Mouse (Mus musculus): Measurements from ENCODE around the gene Adap2. TPM values are rescaled to one million over a fixed set of nuclear protein-coding genes. Genes with fewer than 3 reads are reported as not detected.

The Adap2 gene
- polyA plus RNA-seq, 1 experiment from 2014 or later, result 2.7 TPM

DNA sequence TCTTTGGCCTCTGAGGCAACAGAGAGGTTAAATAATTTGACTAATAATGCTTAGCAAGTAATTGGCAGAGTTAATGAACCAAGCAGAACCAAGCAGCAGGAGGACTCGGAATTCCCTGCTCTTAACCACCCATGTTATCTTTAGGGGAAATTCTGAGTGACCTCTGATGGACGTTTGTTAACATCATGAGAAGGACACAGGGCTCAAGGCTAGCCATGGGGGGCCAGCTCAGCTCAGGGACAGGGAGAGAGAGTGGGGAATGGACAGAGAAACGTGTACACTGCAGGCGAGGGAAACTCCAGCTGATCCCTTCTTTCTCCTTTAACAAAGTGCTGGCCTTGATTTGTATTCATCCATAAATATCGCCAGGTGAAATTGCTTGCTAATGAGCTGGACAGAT, 51.0 kb downstream of the Adap2 start:
- H3K27me3 ChIP-seq, result no peaks in the 10 kb centered on the region
- no peak overlapping the region for H3K4me2 ChIP-seq (replicated peaks)
- peaks cover 2% of the 10 kb centered on the region for H3K4me1 ChIP-seq
- H3K27ac ChIP-seq (replicated peaks), result no peak overlapping the region
- H3K9ac ChIP-seq (replicated peaks), result no peak overlapping the region
- 60% methylated on average over 5 of the region's 5 CpGs for WGBS
- no peaks in the 10 kb centered on the region for H3K36me3 ChIP-seq
- no peaks in the 10 kb centered on the region for H3K9me3 ChIP-seq
- ATAC-seq (ENCODE audit: low FRiP score, low read depth), result no peak
- no peak overlapping the region for H3K4me3 ChIP-seq

DNA sequence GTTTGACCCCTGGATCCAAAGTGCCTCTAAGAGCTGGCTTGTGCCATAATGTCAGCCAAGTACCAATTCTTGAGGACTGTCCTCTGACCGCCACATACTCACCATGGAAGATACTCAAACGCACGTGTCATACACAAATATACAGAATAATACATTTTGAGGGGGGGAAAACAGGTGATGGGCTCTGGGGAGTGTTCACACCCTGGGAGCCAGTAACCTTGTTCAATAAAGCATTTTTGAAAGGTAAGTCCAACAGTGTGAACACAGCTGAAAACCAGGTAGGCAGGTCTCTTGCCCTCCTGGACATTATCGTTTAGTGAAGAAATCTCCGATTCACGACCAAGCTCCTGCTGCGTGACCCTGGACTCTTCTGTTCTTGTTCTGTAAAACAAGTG, 54.6 kb downstream of the Adap2 start:
- Histone ChIP-seq H3K27me3 (no peaks in the 10 kb centered on the region), H3K4me2 (replicated peaks) (no peak overlapping the region), H3K4me1 (peaks cover 9% of the 10 kb centered on the region), H3K9me3 (no peaks in the 10 kb centered on the region), H3K4me3 (peak overlapping the region; percentile 95), H3K36me3 (no peaks in the 10 kb centered on the region), H3K27ac (replicated peaks) (peak overlapping the region; percentile 96; the same call in 1 of the 2 replicates), H3K9ac (replicated peaks) (no peak overlapping the region)
- WGBS, result 36% methylated on average over 7 of the region's 7 CpGs
- peak; percentile 59 for ATAC-seq (ENCODE audit: low FRiP score, low read depth)

- no peaks in the 10 kb centered on the region for H3K27me3 ChIP-seq
- peaks cover 5% of the 10 kb centered on the region; the same call in 1 of the 2 replicates for H3K36me3 ChIP-seq
- under 1% methylated on average over 78 of the region's 78 CpGs for WGBS
- H3K27ac ChIP-seq (replicated peaks), result peak within 1 kb of the TSS; percentile 96
- peaks cover 9% of the 10 kb centered on the region for H3K4me1 ChIP-seq
- H3K4me3 ChIP-seq, result peak within 1 kb of the TSS; percentile 95
- peak within 1 kb of the TSS; percentile 91 for H3K9ac ChIP-seq (replicated peaks)
- H3K9me3 ChIP-seq, result no peaks in the 10 kb centered on the region
- peak within 1 kb of the TSS; percentile 65 for H3K4me2 ChIP-seq (replicated peaks)
- peak; percentile 93 for ATAC-seq (ENCODE audit: low FRiP score, low read depth)
Observed at GRCm38 (mm10) chr11:80208860-80209800, 55.2 kb downstream of the Adap2 start, which contains the start of gene Rhot1. TSS of gene Rhot1 (plus strand) at chr11:80209019.

- no peak for ATAC-seq (ENCODE audit: low FRiP score, low read depth)
- Histone ChIP-seq H3K27me3 (no peaks in the 10 kb centered on the region), H3K4me2 (replicated peaks) (peak overlapping the region; percentile 65), H3K9me3 (no peaks in the 10 kb centered on the region), H3K4me3 (peak overlapping the region; percentile 95), H3K27ac (replicated peaks) (no peak overlapping the region), H3K4me1 (peaks cover 9% of the 10 kb centered on the region), H3K9ac (replicated peaks) (peak overlapping the region; percentile 34), H3K36me3 (peaks cover 12% of the 10 kb centered on the region)
- WGBS, result 55% methylated on average over 6 of the region's 6 CpGs
Observed at GRCm38 (mm10) chr11:80210321-80210720, 56.4 kb downstream of the Adap2 start.

GRCm38 (mm10) chr11:80212282-80212681, 58.4 kb downstream of the Adap2 start:
- WGBS, result 89% methylated on average over 2 of the region's 2 CpGs
- Histone ChIP-seq H3K4me2 (replicated peaks) (no peak overlapping the region), H3K36me3 (peaks cover 12% of the 10 kb centered on the region), H3K27me3 (no peaks in the 10 kb centered on the region), H3K4me1 (peaks cover 9% of the 10 kb centered on the region), H3K9me3 (no peaks in the 10 kb centered on the region), H3K9ac (replicated peaks) (no peak overlapping the region), H3K4me3 (no peak overlapping the region), H3K27ac (replicated peaks) (no peak overlapping the region)
- ATAC-seq (ENCODE audit: low FRiP score, low read depth), result no peak

GRCm38 (mm10) chr11:80215291-80215690, 61.4 kb downstream of the Adap2 start:
- Histone ChIP-seq H3K27me3 (no peaks in the 10 kb centered on the region), H3K9me3 (no peaks in the 10 kb centered on the region), H3K9ac (replicated peaks) (no peak overlapping the region), H3K36me3 (peaks cover 13% of the 10 kb centered on the region), H3K4me1 (peaks cover 4% of the 10 kb centered on the region), H3K4me2 (replicated peaks) (no peak overlapping the region), H3K27ac (replicated peaks) (no peak overlapping the region), H3K4me3 (no peak overlapping the region)
- ATAC-seq (ENCODE audit: low FRiP score, low read depth), result no peak
- 93% methylated on average over 3 of the region's 3 CpGs for WGBS

DNA sequence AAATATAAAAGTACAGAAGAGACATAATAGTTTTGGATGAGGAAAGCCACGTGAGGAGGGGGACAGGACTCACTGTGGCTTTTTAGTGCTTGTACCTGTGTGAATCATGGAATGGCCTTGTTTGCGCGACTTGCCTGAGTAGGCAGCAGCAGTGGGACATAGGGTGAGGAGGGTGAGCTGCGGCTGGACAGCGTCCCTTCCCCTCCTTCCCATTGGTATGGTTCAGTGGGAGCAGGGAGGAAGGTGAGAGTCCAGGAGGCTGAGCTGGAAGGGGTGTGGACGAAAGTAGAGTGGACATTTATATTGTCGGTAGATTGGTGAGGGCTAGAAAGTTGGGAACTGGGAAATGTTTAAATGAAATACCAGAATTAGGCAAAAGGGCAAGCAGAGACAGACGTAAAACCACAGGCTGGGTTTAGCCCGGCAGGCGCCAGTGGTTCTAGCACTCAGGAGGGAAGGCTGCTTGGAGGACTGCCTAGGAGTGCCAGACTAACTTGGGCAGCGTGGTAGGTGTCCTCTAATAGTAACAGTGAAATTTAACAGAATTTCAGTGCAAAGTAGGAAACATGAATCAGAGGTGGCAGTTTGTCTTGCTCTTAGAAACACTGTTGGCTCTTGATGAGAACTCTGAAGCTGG, 64.9 kb downstream of the Adap2 start:
- H3K27ac ChIP-seq (replicated peaks), result no peak overlapping the region
- no peak overlapping the region for H3K9ac ChIP-seq (replicated peaks)
- H3K27me3 ChIP-seq, result no peaks in the 10 kb centered on the region
- no peak for ATAC-seq (ENCODE audit: low FRiP score, low read depth)
- no peaks in the 10 kb centered on the region for H3K9me3 ChIP-seq
- H3K4me2 ChIP-seq (replicated peaks), result no peak overlapping the region
- WGBS, result 92% methylated on average over 11 of the region's 11 CpGs
- peaks cover 30% of the 10 kb centered on the region for H3K36me3 ChIP-seq
- H3K4me3 ChIP-seq, result no peak overlapping the region
- H3K4me1 ChIP-seq, result no peaks in the 10 kb centered on the region

Other genes with a start within 250 kb of the Adap2 start
- gene Utp6, start 191.7 kb upstream of the Adap2 start, polyA plus RNA-seq (2016; fragmentation: Nextera tagmentation; extraction: Ambion mirVana), result 60.2 and 66.8 TPM in 2 replicates
- gene Suz12, start 161.0 kb upstream of the Adap2 start, polyA plus RNA-seq (2016; fragmentation: Nextera tagmentation; extraction: Ambion mirVana), result 33.0 and 34.3 TPM in 2 replicates
- gene Crlf3, start 73.1 kb upstream of the Adap2 start, polyA plus RNA-seq (2016; fragmentation: Nextera tagmentation; extraction: Ambion mirVana), result 22.6 and 24.6 TPM in 2 replicates
- gene Atad5, start 64.7 kb upstream of the Adap2 start, polyA plus RNA-seq (2016; fragmentation: Nextera tagmentation; extraction: Ambion mirVana), result 13.8 and 14.5 TPM in 2 replicates
- 31.6 and 33.2 TPM in 2 replicates for gene Tefm, start 11.9 kb upstream of the Adap2 start, polyA plus RNA-seq (2016; fragmentation: Nextera tagmentation; extraction: Ambion mirVana)
- 3.0 and 4.5 TPM in 2 replicates for gene Rnf135, start 29.7 kb downstream of the Adap2 start, polyA plus RNA-seq (2016; fragmentation: Nextera tagmentation; extraction: Ambion mirVana)
- gene Rhot1, start 54.9 kb downstream of the Adap2 start, polyA plus RNA-seq (2016; fragmentation: Nextera tagmentation; extraction: Ambion mirVana), result 70.3 and 71.0 TPM in 2 replicates
- gene Rhbdl3, start 146.8 kb downstream of the Adap2 start, polyA plus RNA-seq (2016; fragmentation: Nextera tagmentation; extraction: Ambion mirVana), result 30.1 and 32.1 TPM in 2 replicates
- 31.4 and 34.4 TPM in 2 replicates for gene 5730455P16Rik, start 223.9 kb downstream of the Adap2 start, polyA plus RNA-seq (2016; fragmentation: Nextera tagmentation; extraction: Ambion mirVana)
- 278 and 288 TPM in 2 replicates for gene Zfp207, start 229.2 kb downstream of the Adap2 start, polyA plus RNA-seq (2016; fragmentation: Nextera tagmentation; extraction: Ambion mirVana)

Data from midbrain, embryonic 12.5 days (tissue).